Mouse (Mus musculus): ENCODE measurements at regions not wholly inside any gene's neighbourhood (a gene's known extent, or its start where the extent isn't known, plus 50 kb on each side); places are given as distances from the start of the nearest gene placed in this dataset.

GRCm38 (mm10) chr7:115020023-115020422 lies 276.5 kb downstream of the Insc start:
- no peak for TF ChIP-seq CTCF (IDR thresholded peaks at IDR 0.05; ENCODE audit: low read depth, low read length)
- TF ChIP-seq POLR2A (IDR thresholded peaks at IDR 0.05; ENCODE audit: extremely low read depth, insufficient read depth, low read length): no peak
